Mouse (Mus musculus) bone marrow macrophage, adult 2 months (primary cell): ENCODE results near the gene Psapl1.

Experiments
- CTCF ChIP-seq: IDR thresholded peaks from 2 replicates; pipeline ENCODE4 v1.5.1; 2012; ENCODE audit warnings: low read depth, mild to moderate bottlenecking, low read length, moderate library complexity
- POLR2A ChIP-seq: IDR thresholded peaks from 2 replicates; pipeline ENCODE4 v1.6.1; 2012; ENCODE audit warnings: mild to moderate bottlenecking, low read depth, low read length, borderline replicate concordance

DNA sequence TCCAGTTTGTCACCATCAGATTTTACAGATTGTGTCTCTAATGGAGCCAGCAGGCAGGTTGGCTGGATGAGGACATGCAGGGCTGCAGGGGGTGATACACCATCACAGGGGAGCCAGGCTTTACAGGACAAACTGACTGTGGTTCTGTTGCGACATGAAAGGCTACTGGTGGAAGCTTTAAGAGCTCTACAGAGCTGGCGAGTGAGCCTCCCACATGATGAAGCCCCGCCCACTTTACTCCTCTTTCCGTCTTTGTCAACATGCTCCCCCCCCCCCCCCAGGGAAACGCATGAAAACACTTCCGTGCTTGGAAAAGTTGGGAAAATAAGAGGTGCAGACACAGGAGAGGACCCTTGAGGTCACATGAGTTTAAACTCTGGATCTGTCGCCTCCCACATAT lies 25.6 kb upstream of the Psapl1 start:
- no peak for TF ChIP-seq CTCF
- TF ChIP-seq POLR2A: no peak
